Mouse (Mus musculus) thymus, postnatal 36 days (tissue): ENCODE results near the gene Dmrtc1b.
"Not testable (repeated sequence)": the region's sequence is repeated elsewhere in the genome, so short reads cannot be mapped to it uniquely, and the experiment has no call there.

Source experiments
- DNase-seq, 2 experiments: peaks; one replicate each; pipeline ENCODE4 v3.0.0; 2022; ENCODE audit warnings: mixed read lengths in 2 of 2

The Dmrtc1b gene

DNA sequence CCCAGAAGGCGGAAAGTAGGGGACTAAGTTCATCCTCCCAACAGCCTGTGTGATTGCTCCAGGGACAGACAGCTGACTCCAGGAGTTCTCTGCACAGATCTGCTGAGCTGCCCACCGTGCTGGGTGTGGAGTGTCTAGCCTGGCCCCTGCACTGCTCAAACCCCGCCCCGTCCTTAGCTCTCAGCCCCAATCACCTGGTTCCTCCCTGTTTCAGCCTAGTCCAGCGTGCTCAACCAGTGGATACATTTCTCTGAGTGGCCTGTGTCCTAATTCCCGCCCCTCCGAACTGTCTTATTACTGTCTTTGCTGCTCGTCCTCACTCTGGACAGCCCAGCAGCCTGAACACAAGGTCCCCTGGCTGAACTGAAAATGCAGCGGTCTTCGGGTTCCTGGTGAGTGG lies at the start of gene Dmrtc1b, which contains the start of gene Gm9112:
Dmrtc1b (plus strand) TSS at position 331 of the 400 bp plus-strand sequence.
Gm9112 (minus strand) TSS at position 101 of the 400 bp plus-strand sequence.
- DNase-seq, result not testable (repeated sequence)

DNA sequence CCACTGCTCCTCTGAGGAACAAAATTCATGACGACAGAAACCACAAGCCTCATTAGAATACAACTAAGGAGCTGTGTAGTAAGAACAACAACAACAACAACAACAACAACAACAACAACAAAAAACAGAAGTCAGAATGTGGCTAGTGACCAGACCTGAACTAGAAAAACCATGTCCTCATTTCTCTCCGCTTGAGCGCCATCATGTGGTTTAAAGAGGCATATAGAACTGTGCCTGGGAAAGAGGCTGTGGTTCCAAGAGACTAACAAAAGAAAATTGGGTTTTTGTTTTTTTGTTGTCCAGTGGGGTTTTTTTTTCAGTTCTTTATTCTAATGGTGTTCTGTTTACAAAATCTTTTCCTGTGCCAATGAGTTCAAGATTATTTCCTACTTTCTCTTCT lies 47.0 kb upstream of the Dmrtc1b start:
- DNase-seq, result no peak

DNA sequence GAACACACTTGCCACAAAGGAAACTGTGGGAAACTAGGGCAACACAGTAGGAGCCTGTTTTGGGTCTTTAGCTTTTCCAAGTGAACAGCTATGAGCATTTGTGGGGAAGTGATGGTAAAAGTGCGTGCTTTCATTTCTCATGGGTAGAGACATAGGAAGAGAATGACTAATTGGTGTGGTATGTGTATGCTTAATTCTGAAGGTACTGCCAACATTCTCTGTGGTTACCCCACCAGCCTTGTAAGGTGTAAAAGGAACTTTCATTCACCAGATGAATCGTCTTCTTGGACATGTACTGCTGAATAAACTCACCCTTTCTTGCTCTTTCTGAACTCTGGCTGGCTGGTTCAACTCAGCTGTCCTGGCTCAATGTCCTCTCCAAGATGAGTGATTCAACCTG lies 41.0 kb upstream of the Dmrtc1b start:
- DNase-seq, result no peak

DNA sequence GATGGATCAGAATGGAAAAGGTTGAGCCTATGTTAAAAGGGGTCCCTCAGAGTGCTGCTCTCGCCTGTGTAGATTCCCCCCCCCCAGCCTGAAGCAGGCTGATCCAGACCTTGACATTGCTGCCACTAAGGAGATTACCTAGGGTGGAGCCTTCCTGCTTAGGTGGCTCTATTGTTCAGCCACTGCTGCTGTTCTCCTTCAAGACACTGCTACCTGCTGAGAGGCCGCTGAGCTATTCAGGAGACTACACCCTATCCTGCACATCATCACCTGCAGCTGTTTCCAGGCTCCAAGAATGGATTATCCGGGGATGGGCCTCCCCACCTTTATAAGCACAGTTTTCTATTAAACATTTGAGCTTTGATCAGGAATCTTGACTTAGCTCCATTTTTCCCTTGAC lies 23.0 kb upstream of the Dmrtc1b start:
- DNase-seq, result not testable (repeated sequence)

DNA sequence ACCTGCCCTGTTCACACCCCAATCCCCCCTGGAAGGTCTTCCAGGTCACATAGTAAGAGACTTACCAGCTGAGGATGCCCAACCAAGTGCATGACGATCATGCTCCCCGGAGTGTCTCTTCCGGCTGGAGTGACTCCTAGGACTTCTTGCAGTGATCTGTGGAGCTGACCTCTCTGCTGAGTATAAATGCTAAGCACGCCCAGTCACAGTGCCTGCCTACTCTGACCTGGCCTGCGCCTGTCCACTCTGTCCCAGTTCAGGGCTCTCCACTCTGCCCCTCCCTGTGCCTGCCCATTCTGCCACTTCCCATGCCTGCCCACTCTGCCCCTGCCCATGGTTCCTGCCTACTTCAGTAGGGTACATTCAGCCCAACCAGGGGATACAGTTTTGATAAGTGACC lies 20.8 kb upstream of the Dmrtc1b start, which contains the start of gene Gm3880:
Gm3880 (minus strand) TSS at position 101 of the 400 bp plus-strand sequence.
- not testable (repeated sequence) for DNase-seq

DNA sequence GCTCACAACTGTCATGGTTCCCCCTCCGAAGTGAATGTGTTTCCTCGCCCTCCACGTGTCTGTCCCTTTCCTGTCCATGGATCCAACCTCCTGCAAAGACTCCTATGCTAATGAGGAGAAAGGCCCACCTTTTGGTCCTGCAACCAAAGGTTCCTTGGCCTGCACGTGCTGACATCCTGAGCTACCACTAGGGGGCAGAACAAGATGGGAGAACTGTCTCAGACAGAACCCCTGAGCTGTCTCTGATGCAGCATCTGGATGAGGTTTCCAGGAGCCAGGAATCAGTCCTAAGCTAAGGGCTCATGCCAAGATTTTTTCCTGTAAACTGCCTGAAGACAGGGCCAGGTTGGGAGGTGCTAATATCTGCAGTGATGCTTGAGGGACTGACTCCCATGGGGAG lies 18.4 kb upstream of the Dmrtc1b start:
- DNase-seq, result not testable (repeated sequence)

DNA sequence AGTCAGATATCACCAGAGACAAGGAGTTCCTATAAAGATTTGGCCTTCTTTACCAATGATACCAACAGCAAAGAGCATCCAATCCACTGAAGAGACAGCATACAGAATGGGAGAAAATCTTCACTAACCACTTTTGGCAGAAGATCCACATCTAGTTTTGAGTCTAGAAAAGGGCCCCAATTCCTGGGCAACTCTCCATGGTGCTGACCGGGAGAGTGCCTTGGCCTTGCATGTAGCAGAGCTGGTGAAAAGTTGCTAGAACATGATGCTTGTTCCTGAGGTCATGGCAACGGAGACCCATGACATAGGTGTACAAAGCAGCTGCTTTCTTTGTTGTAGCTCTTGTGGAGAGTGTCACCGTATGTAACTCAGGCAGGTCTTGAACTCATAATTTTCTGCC lies 7.0 kb upstream of the Dmrtc1b start:
- not testable (repeated sequence) for DNase-seq

DNA sequence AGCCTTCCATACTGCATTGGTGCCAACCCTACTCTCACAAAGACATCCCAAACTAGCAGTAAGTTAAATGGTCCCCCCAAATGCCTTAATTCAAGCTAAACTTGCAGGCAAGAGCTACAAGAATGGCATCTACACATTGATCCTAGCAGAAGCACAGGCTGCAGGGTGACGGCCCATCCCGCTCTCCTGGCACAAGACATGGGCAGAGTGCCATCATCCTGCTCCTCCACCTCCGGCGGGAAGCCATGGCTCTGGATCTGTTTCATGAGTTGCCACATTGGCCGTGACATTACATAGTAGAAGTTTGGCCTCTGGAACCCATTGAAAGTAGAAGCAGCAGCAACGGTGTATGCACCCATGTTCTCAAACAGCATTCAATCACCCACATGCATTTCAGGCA lies 16.6 kb downstream of the Dmrtc1b start:
- DNase-seq, result not testable (repeated sequence)
